Mouse (Mus musculus) liver, adult 2 months (tissue): Measurements from ENCODE around the gene Rrp36. TPM values are rescaled to one million over a fixed set of nuclear protein-coding genes. Genes with fewer than 3 reads are reported as not detected.
A peak's percentile ranks its signal among the peaks of the same experiment; 100 is the strongest.

ENCODE experiments used
- DNase-seq: peaks from one replicate; pipeline ENCODE4 v3.0.0-alpha.2; 2011; ENCODE audit warnings: low read depth, low spot score; ENCODE audit errors: extremely low read depth
- H3K27ac ChIP-seq: fragments of 200-500 bp; replicated peaks from 2 replicates; pipeline ENCODE4 v1.5.1; 2012; ENCODE audit warnings: low read depth, mild to moderate bottlenecking, control low read depth, inconsistent platforms, low read length; ENCODE audit not compliant: insufficient read depth
- H3K27me3 ChIP-seq: fragments of 200-500 bp; 2 replicates; pipeline ENCODE4 v1.6.1; 2012; ENCODE audit warnings: mild to moderate bottlenecking, moderate library complexity, low read length, inconsistent platforms; ENCODE audit not compliant: control insufficient read depth, insufficient read depth
- H3K36me3 ChIP-seq: fragments of 200-500 bp; 2 replicates; pipeline ENCODE4 v1.6.1; 2012; ENCODE audit warnings: low read length, inconsistent platforms; ENCODE audit not compliant: control insufficient read depth, insufficient read depth
- H3K4me1 ChIP-seq: fragments of 200-500 bp; 2 replicates; pipeline ENCODE4 v1.6.1; 2011; ENCODE audit warnings: low read length; ENCODE audit not compliant: control insufficient read depth, insufficient read depth
- H3K4me3 ChIP-seq: fragments of 200-500 bp; 2 replicates; pipeline ENCODE4 v1.5.1; 2011; ENCODE audit warnings: low read depth, mild to moderate bottlenecking, control low read depth, low read length, moderate library complexity; ENCODE audit not compliant: insufficient read depth
- H3K79me2 ChIP-seq: fragments of 200-500 bp; 2 replicates; pipeline ENCODE4 v1.6.1; 2012; ENCODE audit warnings: inconsistent platforms, mild to moderate bottlenecking, low read length, moderate library complexity; ENCODE audit not compliant: control insufficient read depth, insufficient read depth
- H3K9ac ChIP-seq: fragments of 200-500 bp; 2 replicates; pipeline ENCODE4 v1.6.1; 2012; ENCODE audit warnings: low read depth, mild to moderate bottlenecking, control low read depth, inconsistent platforms, low read length
- CTCF ChIP-seq: fragments of 200-500 bp; IDR thresholded peaks from 2 replicates; pipeline ENCODE4 v1.5.1; 2011; ENCODE audit warnings: low read depth, low read length, control low read depth
- POLR2A ChIP-seq: fragments of 200-500 bp; IDR thresholded peaks from 2 replicates; pipeline ENCODE4 v1.6.1; 2011; ENCODE audit warnings: low read length, control low read depth; ENCODE audit not compliant: insufficient read depth; ENCODE audit errors: extremely low read depth
- WGBS: fragments of 180-500 bp; shearing (Covaris S2); methylation state at CpG from one replicate; pipeline ENCODE4 v1.1.7; 2018; 5-methylcytosine and 5-hydroxymethylcytosine counted together
- polyA plus RNA-seq: library from polyadenylated mRNA; depleted of rRNA; stranded (reverse); fragments of >200 nt; gene quantifications from 2 replicates; pipeline ENCODE4 v1.2.3, GENCODE M21; 2012
- total RNA-seq: library from RNA; depleted of rRNA; stranded (reverse); fragments of >200 nt; gene quantifications from 2 replicates; pipeline ENCODE4 v1.2.3, GENCODE M21; 2014

Rrp36 gene
- total and polyA plus RNA-seq, 2 experiments, result 20.3 to 31.6 TPM

GRCm38 (mm10) chr17:46674530-46675283 is 555 bp upstream of the Rrp36 start:
- peak overlapping the region; percentile 51 for H3K4me3 ChIP-seq
- peak overlapping the region; percentile 70 for H3K9ac ChIP-seq
- 25% methylated on average over 15 of the region's 15 CpGs for WGBS
- H3K36me3 ChIP-seq, result peaks cover 13% of the 10 kb centered on the region
- peaks cover 15% of the 10 kb centered on the region for H3K4me1 ChIP-seq
- H3K27me3 ChIP-seq, result no peaks in the 10 kb centered on the region
- peak overlapping the region; percentile 87 for H3K27ac ChIP-seq
- peak; percentile 37 for DNase-seq
- H3K79me2 ChIP-seq, result peaks cover 7% of the 10 kb centered on the region; the same call in 1 of the 2 replicates
- TF ChIP-seq CTCF (no peak), POLR2A (no peak)

- Histone ChIP-seq H3K27ac (no peak overlapping the region), H3K4me1 (peaks cover 6% of the 10 kb centered on the region), H3K4me3 (no peak overlapping the region), H3K36me3 (peaks cover 8% of the 10 kb centered on the region), H3K27me3 (no peaks in the 10 kb centered on the region), H3K9ac (no peak overlapping the region), H3K79me2 (peaks cover 7% of the 10 kb centered on the region; the same call in 1 of the 2 replicates)
- TF ChIP-seq POLR2A (no peak), CTCF (no peak)
- DNase-seq, result no peak
- WGBS, result 99% methylated on average over 10 of the region's 10 CpGs
Observed at GRCm38 (mm10) chr17:46669911-46670310, 4.2 kb downstream of the Rrp36 start.

GRCm38 (mm10) chr17:46667712-46668111 is 6.4 kb downstream of the Rrp36 start:
- WGBS, result 95% methylated on average over 16 of the region's 16 CpGs
- Histone ChIP-seq H3K36me3 (peaks cover 8% of the 10 kb centered on the region), H3K4me1 (no peaks in the 10 kb centered on the region), H3K27me3 (no peaks in the 10 kb centered on the region), H3K4me3 (no peak overlapping the region), H3K79me2 (peaks cover 3% of the 10 kb centered on the region; the same call in 1 of the 2 replicates), H3K9ac (no peak overlapping the region), H3K27ac (no peak overlapping the region)
- TF ChIP-seq CTCF, result no peak
- no peak for TF ChIP-seq POLR2A
- DNase-seq, result no peak

- Histone ChIP-seq H3K36me3 (peaks cover 2% of the 10 kb centered on the region), H3K4me1 (no peaks in the 10 kb centered on the region), H3K27me3 (no peaks in the 10 kb centered on the region), H3K79me2 (no peaks in the 10 kb centered on the region), H3K27ac (no peak overlapping the region), H3K9ac (no peak overlapping the region), H3K4me3 (no peak overlapping the region)
- WGBS, result 80% methylated on average over 5 of the region's 5 CpGs
- TF ChIP-seq CTCF (no peak), POLR2A (no peak)
- DNase-seq, result no peak
Observed at GRCm38 (mm10) chr17:46662730-46663129, 11.4 kb downstream of the Rrp36 start.

- Histone ChIP-seq H3K4me1 (no peaks in the 10 kb centered on the region), H3K36me3 (no peaks in the 10 kb centered on the region; the same call in 1 of the 2 replicates), H3K4me3 (no peak overlapping the region), H3K79me2 (no peaks in the 10 kb centered on the region), H3K27ac (no peak overlapping the region), H3K9ac (no peak overlapping the region), H3K27me3 (no peaks in the 10 kb centered on the region)
- DNase-seq, result no peak
- 92% methylated on average over 12 of the region's 12 CpGs for WGBS
- TF ChIP-seq POLR2A (no peak), CTCF (no peak)
Observed at GRCm38 (mm10) chr17:46661981-46662380, 12.2 kb downstream of the Rrp36 start.

- H3K36me3 ChIP-seq, result no peaks in the 10 kb centered on the region; the same call in 1 of the 2 replicates
- no peaks in the 10 kb centered on the region for H3K79me2 ChIP-seq
- no peak for DNase-seq
- H3K9ac ChIP-seq, result no peak overlapping the region
- WGBS, result 96% methylated on average over 9 of the region's 9 CpGs
- H3K27ac ChIP-seq, result no peak overlapping the region
- TF ChIP-seq POLR2A (no peak), CTCF (no peak)
- no peaks in the 10 kb centered on the region for H3K27me3 ChIP-seq
- no peaks in the 10 kb centered on the region for H3K4me1 ChIP-seq
- no peak overlapping the region for H3K4me3 ChIP-seq
Observed at GRCm38 (mm10) chr17:46661351-46661750, 12.8 kb downstream of the Rrp36 start.
